Mouse (Mus musculus) ES-Bruce4 (cell line): ENCODE data around the gene Arhgef40. TPM values are rescaled to one million over a fixed set of nuclear protein-coding genes. Genes with fewer than 3 reads are reported as not detected.
A peak's percentile ranks its signal among the peaks of the same experiment; 100 is the strongest.

Experiments used
- H3K27ac ChIP-seq: 2 replicates; pipeline ENCODE4 v1.5.1; 2012; ENCODE audit warnings: low read length, inconsistent platforms; ENCODE audit not compliant: insufficient read depth
- H3K27me3 ChIP-seq: 2 replicates; pipeline ENCODE4 v1.6.1; 2012; ENCODE audit warnings: mild to moderate bottlenecking, low read length, inconsistent platforms; ENCODE audit not compliant: control insufficient read depth, poor library complexity, insufficient read depth, severe bottlenecking
- H3K36me3 ChIP-seq: 2 replicates; pipeline ENCODE4 v1.6.1; 2012; ENCODE audit warnings: inconsistent platforms, mild to moderate bottlenecking, low read length, moderate library complexity; ENCODE audit not compliant: control insufficient read depth, poor library complexity, insufficient read depth, severe bottlenecking
- H3K4me1 ChIP-seq: one replicate; pipeline ENCODE4 v1.8.1; 2011; ENCODE audit warnings: low read length; ENCODE audit not compliant: control insufficient read depth, insufficient read depth
- H3K4me3 ChIP-seq: 2 replicates; pipeline ENCODE4 v1.5.1; 2011; ENCODE audit warnings: low read depth, mild to moderate bottlenecking, low read length
- H3K9ac ChIP-seq: 2 replicates; pipeline ENCODE4 v1.6.1; 2012; ENCODE audit warnings: low read depth, mild to moderate bottlenecking, inconsistent platforms; ENCODE audit not compliant: poor library complexity, severe bottlenecking
- H3K9me3 ChIP-seq: replicated peaks from 2 replicates; pipeline ENCODE4 v1.6.1; 2012; ENCODE audit warnings: mild to moderate bottlenecking, low read length, inconsistent platforms; ENCODE audit not compliant: control insufficient read depth, poor library complexity, insufficient read depth, severe bottlenecking
- CTCF ChIP-seq: IDR thresholded peaks from one replicate; pipeline ENCODE4 v1.8.1; 2011; ENCODE audit warnings: low read depth, low read length
- EP300 ChIP-seq: IDR thresholded peaks from 2 replicates; pipeline ENCODE4 v1.6.1; 2011; ENCODE audit warnings: low read depth, low read length; ENCODE audit not compliant: insufficient read depth
- POLR2A ChIP-seq: IDR thresholded peaks from one replicate; pipeline ENCODE4 v1.8.1; 2011; ENCODE audit warnings: low read length; ENCODE audit not compliant: insufficient read depth
- polyA plus RNA-seq: library from polyadenylated mRNA; stranded (reverse); fragments of >200 nt; gene quantifications from 2 replicates; pipeline ENCODE4 v1.2.4, GENCODE M21; 2011; ENCODE audit warnings: low read depth; ENCODE audit not compliant: missing spikeins, insufficient read depth, insufficient read length

Arhgef40 gene
- polyA plus RNA-seq, 1 experiment: 20.5 TPM

GRCm38 (mm10) chr14:52018248-52019050, 33.9 kb downstream of the Arhgef40 start:
- peak overlapping the region; percentile 57 for H3K4me3 ChIP-seq
- H3K27ac ChIP-seq: peak overlapping the region; percentile 71
- no peak for TF ChIP-seq EP300
- no peak for TF ChIP-seq POLR2A
- TF ChIP-seq CTCF: no peak
- peaks cover 8% of the 10 kb centered on the region for H3K4me1 ChIP-seq
- H3K9me3 ChIP-seq: no peaks in the 10 kb centered on the region
- H3K27me3 ChIP-seq: no peaks in the 10 kb centered on the region
- H3K9ac ChIP-seq: peak overlapping the region; percentile 91
- no peaks in the 10 kb centered on the region for H3K36me3 ChIP-seq

- peak overlapping the region; percentile 71 for H3K27ac ChIP-seq
- TF ChIP-seq EP300: no peak
- no peak for TF ChIP-seq POLR2A
- TF ChIP-seq CTCF: no peak
- peak overlapping the region; percentile 92 for H3K4me3 ChIP-seq
- H3K9ac ChIP-seq: peak overlapping the region; percentile 91
- H3K4me1 ChIP-seq: peaks cover 8% of the 10 kb centered on the region
- H3K9me3 ChIP-seq: no peaks in the 10 kb centered on the region
- no peaks in the 10 kb centered on the region for H3K27me3 ChIP-seq
- H3K36me3 ChIP-seq: no peaks in the 10 kb centered on the region
These were observed 34.6 kb downstream of the Arhgef40 start for GRCm38 (mm10) chr14:52019051-52019589.

DNA sequence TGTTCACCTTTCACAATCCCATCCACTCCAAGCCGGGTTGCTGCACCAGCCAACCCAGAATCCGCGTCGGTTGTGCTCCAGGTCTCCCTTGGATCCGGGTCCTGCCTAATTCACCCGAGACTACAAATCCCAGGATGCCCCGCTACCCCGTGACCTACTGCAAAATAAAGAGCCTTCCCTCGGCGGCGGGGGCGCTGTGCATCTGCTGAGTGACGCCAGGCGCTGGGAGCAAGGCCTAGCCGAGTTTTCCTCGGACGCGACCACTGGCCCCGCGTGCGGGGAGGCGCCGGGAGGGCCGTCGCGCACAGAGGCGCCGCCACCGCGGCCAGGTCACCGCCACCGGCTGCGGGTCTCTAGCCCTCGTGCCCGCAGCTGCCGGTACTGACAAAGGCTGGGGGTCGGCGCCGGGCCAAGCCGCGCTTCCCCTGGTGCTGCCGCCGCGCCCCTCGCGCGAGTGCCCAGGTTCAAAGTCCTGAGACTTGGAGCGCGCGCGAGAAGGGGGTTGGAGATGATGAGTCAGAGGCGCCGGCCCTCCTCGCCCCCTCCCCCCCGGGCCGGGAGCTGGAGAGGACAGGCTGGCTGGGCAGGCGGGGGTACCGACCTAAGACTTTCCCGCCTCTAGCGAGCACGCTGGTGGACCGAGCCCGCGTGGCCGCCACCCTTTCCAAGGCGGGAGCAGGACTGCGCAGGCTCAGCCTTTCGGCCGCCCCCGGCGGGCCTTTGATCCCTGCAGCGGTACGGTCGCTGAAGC, 35.2 kb downstream of the Arhgef40 start:
- H3K4me1 ChIP-seq: peaks cover 8% of the 10 kb centered on the region
- H3K27ac ChIP-seq: peak overlapping the region; percentile 85
- H3K27me3 ChIP-seq: no peaks in the 10 kb centered on the region
- peak overlapping the region; percentile 92 for H3K4me3 ChIP-seq
- TF ChIP-seq EP300 (0 out of 2 replicates have a peak, but pooled peaks have one; percentile 3), POLR2A (peak; percentile 70), CTCF (peak; percentile 47)
- H3K36me3 ChIP-seq: no peaks in the 10 kb centered on the region
- H3K9me3 ChIP-seq: no peaks in the 10 kb centered on the region
- H3K9ac ChIP-seq: peak overlapping the region; percentile 91

DNA sequence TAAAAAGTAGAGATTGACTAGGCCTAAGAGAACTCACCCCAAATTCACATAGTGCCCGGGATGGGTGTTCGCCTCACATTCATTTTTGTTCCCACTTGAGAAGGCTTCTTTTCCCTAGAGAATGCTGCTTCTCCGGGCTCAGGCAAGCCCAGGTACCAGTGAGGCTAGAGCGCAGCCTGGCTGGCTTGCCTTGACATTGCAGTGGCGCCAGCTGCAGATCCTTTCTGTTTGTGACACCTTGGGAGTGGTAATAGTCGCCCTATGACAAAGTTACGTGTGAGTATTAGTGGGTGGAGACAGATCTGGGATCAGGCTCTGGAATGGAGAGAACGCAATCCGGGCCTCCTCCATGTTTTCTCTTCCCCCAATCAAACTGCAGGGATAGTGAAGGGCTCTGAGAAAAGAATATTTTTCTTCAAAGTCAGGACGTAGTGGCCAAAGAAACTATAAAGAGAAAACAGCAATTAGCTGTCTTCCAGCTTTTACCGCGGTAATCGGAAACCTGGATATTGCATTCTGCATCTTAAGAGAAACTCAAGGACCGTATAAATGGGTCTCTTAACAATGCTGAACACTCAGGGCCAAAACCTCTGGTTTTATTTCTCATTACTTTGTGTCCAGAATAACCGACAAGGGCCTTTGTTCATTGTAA, 36.1 kb downstream of the Arhgef40 start, which contains the start of gene Zfp219:
Zfp219 (minus strand) TSS at position 248 of the 652 bp plus-strand sequence.
- H3K4me1 ChIP-seq: peaks cover 8% of the 10 kb centered on the region
- no peaks in the 10 kb centered on the region for H3K27me3 ChIP-seq
- H3K36me3 ChIP-seq: no peaks in the 10 kb centered on the region
- peak within 1 kb of the TSS; percentile 91 for H3K9ac ChIP-seq
- H3K27ac ChIP-seq: peak within 1 kb of the TSS; percentile 85
- H3K9me3 ChIP-seq: no peaks in the 10 kb centered on the region
- H3K4me3 ChIP-seq: peak within 1 kb of the TSS; percentile 92
- peak; percentile 65 for TF ChIP-seq CTCF
- TF ChIP-seq EP300: 0 out of 2 replicates have a peak, but pooled peaks have one; percentile 47
- no peak for TF ChIP-seq POLR2A

GRCm38 (mm10) chr14:52021138-52021529, 36.6 kb downstream of the Arhgef40 start:
- peak overlapping the region; percentile 28 for H3K4me3 ChIP-seq
- peak overlapping the region; percentile 91 for H3K9ac ChIP-seq
- H3K9me3 ChIP-seq: no peaks in the 10 kb centered on the region
- no peaks in the 10 kb centered on the region for H3K27me3 ChIP-seq
- no peaks in the 10 kb centered on the region for H3K36me3 ChIP-seq
- TF ChIP-seq POLR2A (no peak), CTCF (no peak), EP300 (no peak)
- H3K27ac ChIP-seq: peak overlapping the region; percentile 85
- H3K4me1 ChIP-seq: peaks cover 8% of the 10 kb centered on the region
